Mouse (Mus musculus): Measurements from ENCODE around the gene Gsdma3.
"Not testable (repeated sequence)": the region's sequence is repeated elsewhere in the genome, so short reads cannot be mapped to it uniquely, and the experiment has no call there.

GRCm38 (mm10) chr11:98673136-98673535 is 47.0 kb downstream of the Gsdma3 start:
- peak; percentile 32 for TF ChIP-seq CTCF (IDR thresholded peaks at IDR 0.05; ENCODE audit: extremely low read depth, insufficient read depth, low read length)
- not testable (repeated sequence) for TF ChIP-seq POLR2A (IDR thresholded peaks at IDR 0.05; ENCODE audit: extremely low read depth, insufficient read depth, low read length)

Measured in cortical plate, adult 2 months (tissue).